Mouse (Mus musculus): ENCODE results near the gene AB124611.
A peak's percentile ranks its signal among the peaks of the same experiment; 100 is the strongest.
"Not testable (repeated sequence)": the region's sequence is repeated elsewhere in the genome, so short reads cannot be mapped to it uniquely, and the experiment has no call there.

The AB124611 gene

GRCm38 (mm10) chr9:21518690-21519089 is 7.3 kb upstream of the AB124611 start:
- not testable (repeated sequence) for DNase-seq (ENCODE audit: extremely low read depth, low read depth, low spot score)

GRCm38 (mm10) chr9:21525142-21525936 is 637 bp upstream of the AB124611 start:
- no peak for DNase-seq (ENCODE audit: extremely low read depth, low read depth, low spot score)

GRCm38 (mm10) chr9:21526634-21526944 is 613 bp downstream of the AB124611 start:
- DNase-seq (ENCODE audit: extremely low read depth, low read depth, low spot score) = no peak

- no peak for DNase-seq (ENCODE audit: extremely low read depth, low read depth, low spot score)
Measured at GRCm38 (mm10) chr9:21527100-21527801, 1.3 kb downstream of the AB124611 start.

GRCm38 (mm10) chr9:21527917-21528324 is 1.9 kb downstream of the AB124611 start:
- no peak for DNase-seq (ENCODE audit: extremely low read depth, low read depth, low spot score)

- DNase-seq (ENCODE audit: extremely low read depth, low read depth, low spot score) = no peak
Measured at GRCm38 (mm10) chr9:21536501-21536900, 10.5 kb downstream of the AB124611 start.

- DNase-seq (ENCODE audit: extremely low read depth, low read depth, low spot score) = no peak
Measured at GRCm38 (mm10) chr9:21537009-21537408, 11.0 kb downstream of the AB124611 start.

- no peak for DNase-seq (ENCODE audit: extremely low read depth, low read depth, low spot score)
Measured at GRCm38 (mm10) chr9:21539981-21540753, 14.2 kb downstream of the AB124611 start.

GRCm38 (mm10) chr9:21542001-21542400 is 16.0 kb downstream of the AB124611 start:
- not testable (repeated sequence) for DNase-seq (ENCODE audit: extremely low read depth, low read depth, low spot score)

- DNase-seq (ENCODE audit: extremely low read depth, low read depth, low spot score) = no peak
Measured at GRCm38 (mm10) chr9:21545351-21545915, 19.5 kb downstream of the AB124611 start.

GRCm38 (mm10) chr9:21545916-21546788 is 20.2 kb downstream of the AB124611 start:
- DNase-seq (ENCODE audit: extremely low read depth, low read depth, low spot score) = peak; percentile 88

GRCm38 (mm10) chr9:21546789-21547074 is 20.8 kb downstream of the AB124611 start, which contains the start of gene Carm1:
TSS of gene Carm1 (plus strand) at chr9:21546894.
- DNase-seq (ENCODE audit: extremely low read depth, low read depth, low spot score) = no peak

GRCm38 (mm10) chr9:21547075-21547941 is 21.3 kb downstream of the AB124611 start:
- no peak for DNase-seq (ENCODE audit: extremely low read depth, low read depth, low spot score)

GRCm38 (mm10) chr9:21551049-21551448 is 25.1 kb downstream of the AB124611 start:
- DNase-seq (ENCODE audit: extremely low read depth, low read depth, low spot score) = no peak

- DNase-seq (ENCODE audit: extremely low read depth, low read depth, low spot score) = no peak
Measured at GRCm38 (mm10) chr9:21553607-21554273, 27.8 kb downstream of the AB124611 start.

GRCm38 (mm10) chr9:21555198-21555742 is 29.3 kb downstream of the AB124611 start:
- no peak for DNase-seq (ENCODE audit: extremely low read depth, low read depth, low spot score)

GRCm38 (mm10) chr9:21556996-21557395 is 31.0 kb downstream of the AB124611 start:
- no peak for DNase-seq (ENCODE audit: extremely low read depth, low read depth, low spot score)

- DNase-seq (ENCODE audit: extremely low read depth, low read depth, low spot score) = no peak
Measured at GRCm38 (mm10) chr9:21557556-21557955, 31.6 kb downstream of the AB124611 start.

GRCm38 (mm10) chr9:21558366-21558765 is 32.4 kb downstream of the AB124611 start:
- no peak for DNase-seq (ENCODE audit: extremely low read depth, low read depth, low spot score)

Measured in fat pad, adult 2 months (tissue).